Mouse (Mus musculus) cerebellum, adult 9-11 months (tissue): ENCODE measurements around the gene Mfsd11.

Experiments
- DNase-seq: peaks from one replicate; pipeline ENCODE4 v3.0.0; 2022

Gene Mfsd11

DNA sequence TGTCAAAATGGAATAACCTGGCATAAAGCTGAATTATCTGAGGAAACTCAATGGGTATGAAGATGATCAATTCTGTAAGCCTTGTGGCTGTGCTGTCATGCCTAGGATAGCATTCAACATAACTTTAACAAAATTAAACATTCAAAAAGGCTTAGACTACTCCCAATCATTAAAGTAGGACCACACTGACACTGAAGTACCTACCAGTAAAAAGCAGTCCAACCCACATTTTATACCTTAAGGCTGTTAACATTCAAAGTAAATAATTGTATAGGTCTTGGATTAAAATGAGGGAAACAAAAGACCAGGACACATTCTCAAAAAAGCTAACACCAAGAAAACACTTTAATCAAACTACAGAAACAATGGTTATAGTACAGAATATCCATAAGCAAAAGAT lies 2.7 kb upstream of the Mfsd11 start:
- DNase-seq: no peak

DNA sequence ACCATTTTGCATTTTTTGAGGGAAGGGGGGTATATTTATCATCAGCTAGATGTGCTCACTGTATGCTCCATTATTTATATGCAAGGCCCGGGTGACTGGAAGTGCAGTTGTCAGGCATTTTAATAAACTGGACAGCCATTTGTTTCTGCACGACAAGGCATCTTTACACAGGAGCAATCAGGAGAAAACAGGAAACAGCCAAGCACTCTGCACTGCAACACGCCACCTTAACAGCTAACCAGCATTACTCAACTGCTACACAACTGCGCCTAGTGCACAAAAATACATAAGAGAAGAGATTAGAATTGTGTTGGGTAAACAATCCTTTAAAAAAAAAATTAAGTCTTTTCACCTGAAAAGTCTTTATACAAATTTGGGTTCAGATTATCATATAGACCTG lies 2.2 kb upstream of the Mfsd11 start:
- DNase-seq: no peak

- no peak for DNase-seq
Measured at GRCm38 (mm10) chr11:116850833-116851477, 1.3 kb upstream of the Mfsd11 start.

DNA sequence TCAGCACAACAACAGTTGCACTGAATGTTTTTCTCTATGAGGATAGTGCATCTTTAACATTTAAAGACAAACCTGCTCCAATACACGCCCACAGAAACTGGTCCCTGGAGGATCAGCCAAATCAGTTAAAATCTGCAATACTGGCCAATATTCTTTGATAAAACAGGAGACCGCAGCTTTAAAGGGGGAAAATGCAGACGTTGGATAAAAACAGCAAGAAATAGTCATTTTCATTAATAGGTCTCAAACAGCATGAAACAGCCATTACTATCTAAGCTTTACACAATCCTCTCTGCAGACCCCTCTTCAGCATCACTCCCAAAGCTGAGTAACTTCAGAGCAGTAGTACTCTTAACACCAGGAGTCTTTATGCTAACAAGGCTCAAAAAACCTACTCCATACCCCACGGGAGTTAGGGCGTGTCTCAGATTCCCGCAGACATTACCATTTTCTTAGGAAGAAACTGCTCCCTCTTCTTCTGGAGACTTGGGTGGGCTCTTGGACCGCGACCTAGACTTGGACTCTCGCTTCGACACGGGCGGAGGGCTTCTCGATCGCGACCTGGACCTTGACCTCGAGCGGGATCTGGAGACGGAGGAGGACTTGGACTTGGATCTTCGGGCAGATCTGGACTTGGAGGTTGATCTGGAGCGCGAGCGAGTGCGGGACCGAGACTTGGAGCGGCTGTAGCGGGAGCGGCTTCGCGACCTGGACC lies 507 bp upstream of the Mfsd11 start:
- no peak for DNase-seq

- peak; percentile 97 for DNase-seq
Measured at GRCm38 (mm10) chr11:116852891-116853511, 761 bp downstream of the Mfsd11 start, which contains the start of gene Srsf2. TSS of gene Srsf2 (minus strand) at chr11:116853094.

DNA sequence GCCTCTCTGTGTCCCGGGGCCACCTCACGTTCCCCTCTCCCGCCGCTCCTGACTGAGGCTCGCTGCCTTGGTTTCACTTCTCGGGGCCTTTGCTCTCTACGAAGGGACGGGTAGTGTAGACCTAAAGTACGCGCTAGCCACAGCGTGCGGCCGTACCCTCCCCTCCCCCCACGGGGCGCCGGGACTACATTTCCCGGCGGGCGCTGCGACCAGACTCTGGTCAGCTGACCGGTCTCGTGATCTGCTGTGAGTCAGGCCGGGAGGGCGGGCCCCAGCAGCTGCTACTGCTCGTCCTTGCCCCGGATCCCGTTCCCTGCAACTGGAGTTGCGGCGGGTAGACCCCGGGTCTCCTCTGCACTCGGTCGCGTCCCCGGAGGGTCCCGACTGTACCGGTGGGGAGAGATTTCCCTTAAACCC lies 1.3 kb downstream of the Mfsd11 start:
- peak; percentile 97 for DNase-seq

DNA sequence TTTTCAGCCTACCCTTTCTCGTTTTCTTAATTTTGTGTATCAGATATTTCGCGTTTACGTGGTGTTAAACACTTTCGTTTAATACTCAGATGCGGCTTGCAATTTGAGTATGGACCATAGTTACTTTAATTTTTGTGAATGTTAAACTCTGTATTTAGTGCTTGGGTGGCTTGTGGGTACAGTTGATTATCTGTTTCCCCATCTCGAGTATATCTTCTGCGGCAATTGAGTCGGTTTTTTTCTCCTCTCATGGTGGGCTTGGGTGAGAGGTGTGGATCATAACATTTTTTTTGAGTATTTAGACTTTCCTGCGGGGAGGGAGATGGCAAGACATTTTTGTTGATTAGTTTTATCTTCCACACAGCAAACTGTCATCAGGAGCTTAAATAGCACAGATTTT lies 2.0 kb downstream of the Mfsd11 start:
- DNase-seq: no peak

DNA sequence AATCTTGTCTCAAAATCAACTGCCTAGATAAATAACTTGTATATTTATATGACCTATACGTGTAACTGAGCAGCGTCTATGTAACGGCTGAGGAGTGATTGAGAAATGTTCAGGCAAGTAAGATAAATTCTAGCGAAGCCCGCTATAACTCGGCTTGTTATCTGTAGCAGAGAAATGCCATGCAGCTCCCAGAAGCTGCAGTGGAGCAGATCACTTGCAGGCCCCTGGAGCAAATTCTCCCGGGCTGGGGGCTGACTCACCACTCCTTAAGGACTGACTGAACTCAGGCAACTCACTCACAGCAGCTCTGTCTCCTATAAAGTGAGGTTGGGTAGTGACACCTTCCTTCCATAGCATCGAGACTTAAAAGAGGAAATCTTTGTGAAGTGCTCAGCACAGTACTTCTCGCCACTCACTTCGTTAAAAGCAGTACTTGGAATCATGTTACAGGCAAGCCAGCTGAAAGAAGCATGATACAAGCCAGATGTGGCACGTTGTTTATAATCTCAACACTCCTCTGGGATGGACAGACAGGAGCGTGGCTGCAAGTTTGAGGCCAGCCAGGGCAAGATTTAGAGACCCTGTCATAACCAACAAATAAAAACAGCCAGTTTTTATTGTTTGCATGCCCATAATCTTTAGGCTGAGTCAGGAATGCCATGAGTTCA lies 5.1 kb downstream of the Mfsd11 start:
- no peak for DNase-seq

GRCm38 (mm10) chr11:116864444-116864843 lies 12.2 kb downstream of the Mfsd11 start:
- no peak for DNase-seq

DNA sequence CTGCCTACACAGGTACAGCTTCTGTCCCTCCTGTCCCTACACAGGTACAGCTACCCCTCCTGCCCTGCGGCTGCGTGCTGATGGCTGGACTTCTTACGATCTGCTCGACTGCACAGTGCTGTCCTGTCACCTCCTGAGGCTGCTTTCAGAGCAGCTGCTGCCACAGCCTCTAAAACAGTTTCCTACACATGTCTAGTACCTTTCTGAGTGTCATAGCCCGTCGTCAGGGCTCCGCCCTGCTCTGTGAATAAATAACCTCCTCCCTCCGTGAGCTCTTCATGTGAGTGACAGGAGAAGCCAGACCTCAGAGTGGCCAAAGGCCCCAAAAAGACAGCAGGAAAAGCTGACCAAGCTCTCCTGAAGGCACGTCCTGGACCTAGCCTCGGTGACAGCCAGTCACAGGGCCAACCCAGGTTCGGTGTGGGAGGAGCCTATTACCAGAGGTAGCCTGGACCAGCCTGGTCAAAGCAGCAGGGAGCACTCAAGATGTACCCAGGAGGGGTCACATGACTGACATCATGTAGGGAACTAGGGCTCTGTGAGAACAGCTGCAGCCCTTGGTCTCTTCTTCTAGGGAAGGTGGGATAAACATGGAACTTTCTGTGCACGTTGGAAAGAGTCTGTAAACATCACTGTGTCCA lies 13.8 kb downstream of the Mfsd11 start:
- DNase-seq: no peak

DNA sequence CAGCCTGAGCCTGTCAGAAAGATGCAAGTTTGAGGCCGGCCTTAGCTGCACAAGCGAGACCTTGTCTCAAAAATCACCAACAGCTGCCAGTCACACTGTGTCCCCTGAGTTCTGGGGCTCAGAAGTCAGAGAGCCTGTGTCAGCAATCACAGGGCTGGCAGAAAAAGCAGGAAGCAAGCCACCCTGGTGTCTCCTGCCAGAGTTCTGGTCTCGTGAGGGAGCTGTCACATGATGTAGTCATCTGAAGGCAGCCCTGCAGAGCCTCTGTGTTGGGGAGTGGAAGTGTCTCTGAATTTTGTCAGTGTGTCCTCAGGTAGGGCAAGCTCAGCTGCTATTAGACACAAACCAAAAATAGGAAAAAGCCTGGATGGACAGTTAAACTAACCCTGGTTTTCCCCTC lies 15.9 kb downstream of the Mfsd11 start:
- no peak for DNase-seq

DNA sequence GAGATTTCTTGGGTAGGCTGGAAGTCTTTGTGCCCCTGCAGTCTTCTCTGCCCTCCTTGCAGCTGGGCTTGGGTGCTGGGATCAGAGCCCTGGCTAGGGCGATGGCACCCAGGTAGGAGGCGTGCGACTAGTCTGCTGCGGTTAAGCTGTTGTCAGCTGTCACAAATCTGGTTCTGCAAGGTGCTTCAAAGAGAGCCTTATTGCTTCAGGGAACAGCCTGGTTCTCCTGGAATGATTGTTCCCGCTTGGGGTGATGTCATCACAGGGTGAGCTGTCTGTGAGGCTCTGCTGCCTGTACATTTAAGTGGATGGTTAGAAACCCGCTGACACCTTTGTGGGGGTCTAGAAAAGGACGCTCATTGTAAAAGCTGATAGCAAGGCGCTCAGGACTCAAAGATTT lies 17.0 kb downstream of the Mfsd11 start:
- no peak for DNase-seq

DNA sequence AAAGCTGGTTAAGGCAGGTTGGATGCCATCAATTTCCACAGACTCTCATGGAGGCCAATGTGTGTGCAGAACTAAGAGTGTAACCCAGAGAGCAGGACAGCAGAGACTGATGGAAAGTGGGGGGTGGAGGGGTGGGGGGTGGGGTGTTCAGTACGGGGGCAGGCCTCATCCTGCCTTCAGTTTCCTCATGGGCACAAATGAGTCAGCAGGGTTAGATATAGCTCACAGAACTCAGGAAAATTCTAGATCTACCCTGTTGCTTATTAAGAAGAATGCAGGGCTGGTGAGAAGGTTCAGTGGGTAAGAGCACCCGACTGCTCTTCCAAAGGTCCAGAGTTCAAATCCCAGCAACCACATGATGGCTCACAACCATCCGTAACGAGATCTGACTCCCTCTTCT lies 17.4 kb downstream of the Mfsd11 start:
- no peak for DNase-seq

DNA sequence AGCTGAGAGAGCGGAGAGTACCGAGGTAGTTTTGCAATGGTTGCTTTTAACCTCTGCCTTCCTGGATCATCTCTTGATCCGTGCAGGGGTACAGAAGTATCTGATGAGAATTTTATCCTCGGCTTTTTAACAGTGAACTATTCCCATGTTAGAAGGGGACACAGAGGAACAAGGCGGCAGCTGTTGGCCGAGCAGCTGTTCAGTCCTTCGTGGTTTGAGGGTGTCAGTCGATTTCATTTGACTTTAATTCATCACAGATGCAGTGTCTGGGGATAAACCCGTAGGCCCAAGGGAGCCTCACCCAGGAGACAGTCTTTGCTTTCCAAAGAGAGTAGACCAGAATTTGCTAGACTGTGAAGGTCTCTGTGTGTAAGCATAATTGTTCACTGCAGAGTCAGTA lies 19.3 kb downstream of the Mfsd11 start:
- DNase-seq: no peak

- DNase-seq: no peak
Measured at GRCm38 (mm10) chr11:116873987-116874386, 21.7 kb downstream of the Mfsd11 start.

DNA sequence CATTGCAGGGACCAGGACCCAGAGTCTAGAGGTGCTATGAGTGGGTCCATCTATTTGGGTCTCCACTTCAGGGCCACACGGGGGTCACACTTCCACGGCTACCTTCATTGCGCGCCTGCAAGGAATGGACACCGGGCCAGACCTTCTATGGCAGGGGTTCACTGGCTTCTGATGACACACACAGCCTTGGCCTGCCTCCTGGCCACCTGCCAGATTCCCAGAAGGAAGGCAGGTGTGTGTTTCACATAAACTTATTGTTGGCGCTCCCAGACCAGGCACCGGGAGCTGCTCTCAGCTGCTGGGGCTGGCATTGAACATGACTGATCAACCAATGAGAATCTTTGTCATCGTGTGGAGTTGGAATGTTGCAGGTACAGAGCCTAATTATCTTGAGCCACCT lies 26.2 kb downstream of the Mfsd11 start:
- no peak for DNase-seq

- no peak for DNase-seq
Measured at GRCm38 (mm10) chr11:116880839-116881238, 28.6 kb downstream of the Mfsd11 start.

DNA sequence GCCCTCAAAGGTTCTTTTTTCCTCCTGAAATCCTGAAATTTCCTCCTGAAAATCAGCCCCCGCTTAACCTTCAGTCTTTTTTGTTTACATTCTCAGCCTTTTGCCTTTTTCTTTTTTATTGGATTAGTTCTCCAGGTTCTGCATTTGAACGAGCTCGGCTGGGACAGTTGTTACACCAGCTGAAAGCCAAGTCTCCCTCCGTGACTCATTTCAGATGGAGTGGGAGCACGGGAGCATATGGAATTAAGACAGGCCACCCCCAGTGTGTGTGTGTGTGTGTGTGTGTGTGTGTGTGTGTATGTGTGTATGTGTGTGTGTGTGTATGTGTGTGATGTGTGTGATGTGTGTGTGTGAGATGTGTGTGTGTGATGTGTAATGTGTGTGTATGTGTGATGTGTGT lies 29.2 kb downstream of the Mfsd11 start:
- DNase-seq: no peak

- DNase-seq: no peak
Measured at GRCm38 (mm10) chr11:116882446-116882845, 30.2 kb downstream of the Mfsd11 start.

GRCm38 (mm10) chr11:116884061-116884460 lies 31.8 kb downstream of the Mfsd11 start:
- no peak for DNase-seq

DNA sequence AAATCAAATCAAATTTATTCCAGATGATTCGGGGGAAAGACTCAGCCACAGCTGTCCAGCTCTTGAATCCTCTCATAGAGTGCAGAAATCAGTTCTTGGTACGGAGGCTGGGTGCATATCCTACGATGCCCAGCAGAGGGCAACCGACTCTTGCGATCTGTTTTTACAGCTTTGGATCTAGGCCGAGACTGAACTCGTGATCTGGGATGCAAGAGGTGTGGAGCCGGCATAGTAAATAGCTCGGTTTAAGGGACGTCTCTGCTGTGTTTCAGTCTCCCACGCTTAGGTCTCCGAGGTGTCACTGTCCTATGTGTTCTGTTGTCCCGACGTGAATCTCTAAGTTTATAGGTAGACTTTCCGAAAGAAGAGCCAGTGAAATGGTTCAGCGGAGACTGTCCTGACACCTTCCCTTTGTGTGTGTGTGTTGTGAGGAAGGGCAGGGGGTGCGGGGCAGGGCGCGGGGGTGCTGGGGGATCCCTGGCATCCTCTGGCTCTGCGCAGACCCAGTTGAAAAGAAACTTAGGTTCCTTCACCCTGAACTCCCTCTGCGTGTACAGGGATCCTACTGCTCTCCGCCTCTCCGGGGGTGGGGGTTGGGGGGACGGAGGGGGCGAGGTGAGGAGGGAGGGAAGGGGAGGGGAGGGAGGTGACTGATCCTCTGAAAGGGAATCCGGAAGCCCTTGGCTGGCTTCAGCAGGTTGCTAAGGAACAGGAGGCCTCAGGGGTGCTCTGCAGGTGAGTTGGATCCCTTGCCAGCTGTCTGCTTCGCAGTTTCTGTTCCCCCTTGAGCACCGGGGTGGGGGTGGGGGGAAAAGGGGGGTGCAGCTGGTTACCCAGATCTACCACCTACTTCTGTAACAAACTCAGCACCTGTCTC lies 33.3 kb downstream of the Mfsd11 start:
- DNase-seq: peak; percentile 78

- no peak for DNase-seq
Measured at GRCm38 (mm10) chr11:116887136-116887535, 34.9 kb downstream of the Mfsd11 start.
